Comparison of ENCODE assay signal across 29 mouse cellular contexts in the genomic region with DNA sequence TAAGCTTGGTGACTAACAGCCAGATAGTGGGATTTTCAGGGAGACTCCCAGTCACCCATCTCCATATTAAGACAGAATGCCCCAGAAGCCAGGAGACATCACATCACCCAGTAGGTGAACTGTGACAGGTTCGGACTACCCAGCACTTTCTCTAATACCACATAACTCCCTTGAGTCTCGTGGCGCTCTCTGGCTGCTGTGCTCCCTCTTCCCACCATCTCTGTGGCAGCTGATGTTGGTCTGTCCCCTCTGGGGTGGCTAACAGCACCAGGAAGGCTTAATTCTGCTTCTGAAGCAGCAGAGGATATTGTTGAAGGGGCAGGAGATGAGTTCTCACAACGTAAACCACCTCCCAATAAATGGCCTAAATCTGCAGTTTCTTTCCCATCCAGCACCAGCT. TPM values are rescaled to one million over a fixed set of nuclear protein-coding genes. Genes with fewer than 3 reads are reported as not detected.
DNase-seq lines count a peak whose midpoint lies in the region; ATAC-seq and TF ChIP-seq lines count a peak whose summit lies in the region.
"Had no signal": no experiment of that assay in that cellular context is flagged by ENCODE, and none has a peak within 500 bp of the region (broad histone marks: within the 10 kb centered on the region; RNA-seq: fewer than 3 reads in every experiment).

No protein-coding gene starts in this region.

- WGBS in heart, embryonic 11.5 days (ENCODE audit: insufficient replicate concordance): 86% methylated on average over 4 of the region's 4 CpGs
- WGBS in liver, embryonic 13.5 days (ENCODE audit: insufficient replicate concordance): 84% methylated on average over 4 of the region's 4 CpGs
- 91% methylated on average over 4 of the region's 4 CpGs for WGBS in liver, embryonic 16.5 days (ENCODE audit: insufficient replicate concordance)

- no peak for TF ChIP-seq CTCF in E14TG2a.4 (conservative IDR thresholded peaks at IDR 0.05; ENCODE audit: low read length)

- 0 out of 2 replicates have a peak overlapping the region, but pooled peaks have one; percentile 10 for H3K9ac ChIP-seq in heart, embryonic 11.5 days (ENCODE audit: low read depth, low read length)
- H3K9ac ChIP-seq in liver, embryonic 13.5 days: 0 out of 2 replicates have a peak overlapping the region, but pooled peaks have one; percentile 33
- H3K9ac ChIP-seq in liver, embryonic 16.5 days (ENCODE audit: low read depth, low read length): no peak overlapping the region
- H3K9ac ChIP-seq: embryonic facial prominence, embryonic 15.5 days; hindbrain, embryonic 15.5 days; kidney, embryonic 15.5 days; neural tube, embryonic 12.5 days had no signal

- H3K4me1 ChIP-seq in heart, embryonic 11.5 days (ENCODE audit: control insufficient read depth, insufficient read depth, low read length): peaks cover 30% of the 10 kb centered on the region
- H3K4me1 ChIP-seq in liver, embryonic 13.5 days (replicated peaks): peaks cover 89% of the 10 kb centered on the region
- H3K4me1 ChIP-seq in E14TG2a.4 (replicated peaks; ENCODE audit: low read depth, low read length): peaks cover 92% of the 10 kb centered on the region
- peaks cover 49% of the 10 kb centered on the region for H3K4me1 ChIP-seq in liver, embryonic 16.5 days (ENCODE audit: control insufficient read depth, low read depth, low read length)

- H3K4me3 ChIP-seq in heart, embryonic 11.5 days (ENCODE audit: low read depth, low read length): no peak overlapping the region; the same call in 1 of the 2 replicates
- no peak overlapping the region for H3K4me3 ChIP-seq in liver, embryonic 13.5 days (replicated peaks)
- peak overlapping the region; percentile 80; the same call in 1 of the 2 replicates for H3K4me3 ChIP-seq in E14TG2a.4 (replicated peaks; ENCODE audit: low read length)
- no peak overlapping the region for H3K4me3 ChIP-seq in liver, embryonic 16.5 days (ENCODE audit: low read depth, low read length)
- H3K4me3 ChIP-seq: embryonic facial prominence, embryonic 15.5 days; hindbrain, embryonic 15.5 days; kidney, embryonic 15.5 days; layer of hippocampus, adult 2 months; neural tube, embryonic 12.5 days had no signal

- peaks cover 36% of the 10 kb centered on the region for H3K36me3 ChIP-seq in heart, embryonic 11.5 days (ENCODE audit: control insufficient read depth, insufficient read depth, low read length)
- H3K36me3 ChIP-seq in liver, embryonic 13.5 days: peaks cover 87% of the 10 kb centered on the region
- H3K36me3 ChIP-seq in E14TG2a.4 (ENCODE audit: insufficient read depth, low read length): peaks cover 92% of the 10 kb centered on the region
- peaks cover 58% of the 10 kb centered on the region for H3K36me3 ChIP-seq in liver, embryonic 16.5 days (ENCODE audit: control insufficient read depth, insufficient read depth)

- H3K27ac ChIP-seq in heart, embryonic 11.5 days (ENCODE audit: low read depth, low read length): no peak overlapping the region
- H3K27ac ChIP-seq in liver, embryonic 13.5 days: peak overlapping the region; percentile 84
- 0 out of 2 replicates have a peak overlapping the region, but pooled peaks have one; percentile 1 for H3K27ac ChIP-seq in liver, embryonic 16.5 days (ENCODE audit: low read length)
- H3K27ac ChIP-seq: embryonic facial prominence, embryonic 10.5 days; embryonic facial prominence, embryonic 15.5 days; hindbrain, embryonic 15.5 days; kidney, embryonic 15.5 days; layer of hippocampus, adult 2 months; macrophage; neural tube, embryonic 12.5 days had no signal

- H3K9me3 ChIP-seq in heart, embryonic 11.5 days (replicated peaks; ENCODE audit: control insufficient read depth, low read length): no peaks in the 10 kb centered on the region
- no peaks in the 10 kb centered on the region for H3K9me3 ChIP-seq in liver, embryonic 13.5 days (replicated peaks)
- no peaks in the 10 kb centered on the region for H3K9me3 ChIP-seq in E14TG2a.4 (ENCODE audit: low read length)
- no peaks in the 10 kb centered on the region for H3K9me3 ChIP-seq in liver, embryonic 16.5 days (replicated peaks; ENCODE audit: control insufficient read depth, low read length)
- H3K9me3 ChIP-seq: embryonic facial prominence, embryonic 10.5 days; embryonic facial prominence, embryonic 15.5 days; hindbrain, embryonic 15.5 days; kidney, embryonic 15.5 days; neural tube, embryonic 12.5 days had no signal

- H3K4me2 ChIP-seq in heart, embryonic 11.5 days: no peak overlapping the region
- 0 out of 2 replicates have a peak overlapping the region, but pooled peaks have one; percentile 2 for H3K4me2 ChIP-seq in liver, embryonic 13.5 days
- no peak overlapping the region for H3K4me2 ChIP-seq in liver, embryonic 16.5 days (ENCODE audit: low read depth, low read length)
- H3K4me2 ChIP-seq: embryonic facial prominence, embryonic 15.5 days; hindbrain, embryonic 15.5 days; kidney, embryonic 15.5 days; neural tube, embryonic 12.5 days had no signal

- DNase-seq in heart, adult 11 months: no peak
- no peak for DNase-seq in liver, embryonic 13.5 days
- no peak for DNase-seq in liver
- DNase-seq: adrenal gland, postnatal 25 days; B cell, adult 2 months; cerebellum, adult 2 months; kidney, adult 18-20 months; left cerebral cortex, postnatal 4 days; lung, adult 2 months; lung, postnatal 10 days; retina, postnatal 1 day; right cerebral cortex, postnatal 25 days; thymus, postnatal 14 days had no signal

- no peaks in the 10 kb centered on the region for H3K27me3 ChIP-seq in heart, embryonic 11.5 days (ENCODE audit: control insufficient read depth, insufficient read depth, low read length)
- H3K27me3 ChIP-seq in liver, embryonic 13.5 days: no peaks in the 10 kb centered on the region
- H3K27me3 ChIP-seq in E14TG2a.4 (ENCODE audit: insufficient read depth, low read length): no peaks in the 10 kb centered on the region
- H3K27me3 ChIP-seq in liver, embryonic 16.5 days (ENCODE audit: control insufficient read depth, insufficient read depth, low read depth, low read length): no peaks in the 10 kb centered on the region
- H3K27me3 ChIP-seq: embryonic facial prominence, embryonic 15.5 days; hindbrain, embryonic 15.5 days; kidney, embryonic 15.5 days; neural tube, embryonic 12.5 days had no signal

- ATAC-seq in heart, embryonic 11.5 days (replicated peaks; ENCODE audit: insufficient number of reproducible peaks, low FRiP score, low TSS enrichment): no peak
- no peak for ATAC-seq in liver, embryonic 13.5 days (ENCODE audit: low read depth)
- ATAC-seq in liver, embryonic 16.5 days (ENCODE audit: low read depth): no peak
- no peak for ATAC-seq in CD4-positive, CD25-positive, alpha-beta regulatory T cell, adult 4 months
- ATAC-seq in megakaryocyte-erythroid progenitor cell, adult 5-6 weeks (replicated peaks; ENCODE audit: low FRiP score, low TSS enrichment, poor library complexity, severe bottlenecking): no peak
- ATAC-seq: forebrain, embryonic 16.5 days; midbrain, embryonic 16.5 days had no signal

RNA-seq across cellular contexts. Expression of gene Ubtf, which starts 7.6 kb away (rescaled TPM):
- polyA plus RNA-seq in heart, embryonic 11.5 days (2014; fragmentation: Nextera tagmentation; extraction: Ambion mirVana): 52.4 and 56.4 TPM in 2 replicates
- polyA plus RNA-seq in liver, embryonic 13.5 days (2015; fragmentation: Nextera tagmentation; extraction: Ambion mirVana): 70.0 and 81.5 TPM in 2 replicates
- 44.5 and 46.4 TPM in 2 replicates for polyA plus RNA-seq in liver, embryonic 16.5 days (2015; fragmentation: Nextera tagmentation; extraction: Ambion mirVana)
- polyA plus RNA-seq in CD4-positive, CD25-positive, alpha-beta regulatory T cell, adult 4 months (2017; shearing (Covaris generic)): 10 to 100 TPM; 46.1 to 51.1 TPM
- 90.4 and 102 TPM in 2 replicates for total RNA-seq in megakaryocyte-erythroid progenitor cell, adult 5-6 weeks (2014; fragmentation: Nextera tagmentation)
- total RNA-seq in megakaryocyte-erythroid progenitor cell, adult 5-6 weeks (2017): 162 and 180 TPM in 2 replicates

RNA-seq across cellular contexts. Expression of gene Atxn7l3, which starts 15.5 kb away (rescaled TPM):
- polyA plus RNA-seq in heart, embryonic 11.5 days (2014; fragmentation: Nextera tagmentation; extraction: Ambion mirVana): 9.9 and 12.0 TPM in 2 replicates
- polyA plus RNA-seq in liver, embryonic 13.5 days (2015; fragmentation: Nextera tagmentation; extraction: Ambion mirVana): 4.6 and 4.9 TPM in 2 replicates
- 3.0 and 3.2 TPM in 2 replicates for polyA plus RNA-seq in liver, embryonic 16.5 days (2015; fragmentation: Nextera tagmentation; extraction: Ambion mirVana)
- polyA plus RNA-seq in CD4-positive, CD25-positive, alpha-beta regulatory T cell, adult 4 months (2017; shearing (Covaris generic)): 1 to 10 TPM; 7.2 to 7.3 TPM
- total RNA-seq in megakaryocyte-erythroid progenitor cell, adult 5-6 weeks (2014; fragmentation: Nextera tagmentation): 23.2 and 34.0 TPM in 2 replicates
- total RNA-seq in megakaryocyte-erythroid progenitor cell, adult 5-6 weeks (2017): 18.3 and 21.5 TPM in 2 replicates

RNA-seq across cellular contexts. Expression of gene Tmub2, which starts 27.2 kb away (rescaled TPM):
- polyA plus RNA-seq in heart, embryonic 11.5 days (2014; fragmentation: Nextera tagmentation; extraction: Ambion mirVana): 40.1 and 40.5 TPM in 2 replicates
- polyA plus RNA-seq in liver, embryonic 13.5 days (2015; fragmentation: Nextera tagmentation; extraction: Ambion mirVana): 22.8 and 24.9 TPM in 2 replicates
- polyA plus RNA-seq in liver, embryonic 16.5 days (2015; fragmentation: Nextera tagmentation; extraction: Ambion mirVana): 26.7 and 28.5 TPM in 2 replicates
- polyA plus RNA-seq in CD4-positive, CD25-positive, alpha-beta regulatory T cell, adult 4 months (2017; shearing (Covaris generic)): 10 to 100 TPM; 64.7 to 80.5 TPM
- 14.5 and 19.8 TPM in 2 replicates for total RNA-seq in megakaryocyte-erythroid progenitor cell, adult 5-6 weeks (2014; fragmentation: Nextera tagmentation)
- total RNA-seq in megakaryocyte-erythroid progenitor cell, adult 5-6 weeks (2017): 10.0 and 27.4 TPM in 2 replicates

RNA-seq across cellular contexts. Expression of gene Asb16, which starts 43.4 kb away (rescaled TPM):
- 0.23 TPM in 1 of 2 replicates, not detected in the other for polyA plus RNA-seq in heart, embryonic 11.5 days (2014; fragmentation: Nextera tagmentation; extraction: Ambion mirVana)
- 0.06 and 0.08 TPM in 2 replicates for polyA plus RNA-seq in liver, embryonic 13.5 days (2015; fragmentation: Nextera tagmentation; extraction: Ambion mirVana)
- polyA plus RNA-seq in liver, embryonic 16.5 days (2015; fragmentation: Nextera tagmentation; extraction: Ambion mirVana): 0.04 TPM in 1 of 2 replicates, not detected in the other
- not detected for polyA plus RNA-seq in CD4-positive, CD25-positive, alpha-beta regulatory T cell, adult 4 months (2017; shearing (Covaris generic))
- total RNA-seq in megakaryocyte-erythroid progenitor cell, adult 5-6 weeks (2014; fragmentation: Nextera tagmentation): 2.2 and 2.5 TPM in 2 replicates
- total RNA-seq in megakaryocyte-erythroid progenitor cell, adult 5-6 weeks (2017): 0.84 and 1.3 TPM in 2 replicates
- total RNA-seq: hematopoietic stem cell, adult 5-6 weeks had no signal
- polyA plus RNA-seq: forebrain, embryonic 16.5 days; macrophage; neural tube, embryonic 12.5 days had no signal

RNA-seq across cellular contexts. Expression of gene Slc4a1, which starts 54.0 kb away (rescaled TPM):
- 102 and 112 TPM in 2 replicates for polyA plus RNA-seq in heart, embryonic 11.5 days (2014; fragmentation: Nextera tagmentation; extraction: Ambion mirVana)
- polyA plus RNA-seq in liver, embryonic 13.5 days (2015; fragmentation: Nextera tagmentation; extraction: Ambion mirVana): 734 and 914 TPM in 2 replicates
- 1,073 and 1,144 TPM in 2 replicates for polyA plus RNA-seq in liver, embryonic 16.5 days (2015; fragmentation: Nextera tagmentation; extraction: Ambion mirVana)
- polyA plus RNA-seq in CD4-positive, CD25-positive, alpha-beta regulatory T cell, adult 4 months (2017; shearing (Covaris generic)): not detected
- 0.42 and 0.46 TPM in 2 replicates for total RNA-seq in megakaryocyte-erythroid progenitor cell, adult 5-6 weeks (2014; fragmentation: Nextera tagmentation)
- total RNA-seq in megakaryocyte-erythroid progenitor cell, adult 5-6 weeks (2017): 0.27 and 6.8 TPM in 2 replicates
- polyA plus RNA-seq: macrophage; urinary bladder, adult 2 months had no signal
